Mouse (Mus musculus) left cerebral cortex, adult 6 months (tissue): ENCODE results near the gene Npepl1. TPM values are rescaled to one million over a fixed set of nuclear protein-coding genes. Genes with fewer than 3 reads are reported as not detected.

ENCODE experiments used
- long read RNA-seq, 2 experiments: library from polyadenylated mRNA; unstranded; transcript quantifications; one replicate each; pipeline ENCODE4 v2.0.0; 2019 to 2020
- polyA plus RNA-seq: library from polyadenylated mRNA; unstranded; fragments of <200 nt; fragmentation: Nextera tagmentation; gene quantifications from 2 replicates; pipeline ENCODE4 v1.2.3, GENCODE M21; 2021

Gene Npepl1
- polyA plus RNA-seq, result 3.0 and 8.1 TPM in 2 replicates
- long read RNA-seq, experiment 1, transcript Npepl1-201 (12 exons, 2,467 nt), result major isoform, 15 of 21 reads
- long read RNA-seq, experiment 1, partial matches to known transcripts, result 2 of 21 reads
- long read RNA-seq, experiment 1, other reads (novel, unspliced or antisense), result 4 of 21 reads
- long read RNA-seq, experiment 2, partial matches to known transcripts, result 1 of 3 reads
- long read RNA-seq, experiment 2, other reads (novel, unspliced or antisense), result 0 of 3 reads

DNA sequence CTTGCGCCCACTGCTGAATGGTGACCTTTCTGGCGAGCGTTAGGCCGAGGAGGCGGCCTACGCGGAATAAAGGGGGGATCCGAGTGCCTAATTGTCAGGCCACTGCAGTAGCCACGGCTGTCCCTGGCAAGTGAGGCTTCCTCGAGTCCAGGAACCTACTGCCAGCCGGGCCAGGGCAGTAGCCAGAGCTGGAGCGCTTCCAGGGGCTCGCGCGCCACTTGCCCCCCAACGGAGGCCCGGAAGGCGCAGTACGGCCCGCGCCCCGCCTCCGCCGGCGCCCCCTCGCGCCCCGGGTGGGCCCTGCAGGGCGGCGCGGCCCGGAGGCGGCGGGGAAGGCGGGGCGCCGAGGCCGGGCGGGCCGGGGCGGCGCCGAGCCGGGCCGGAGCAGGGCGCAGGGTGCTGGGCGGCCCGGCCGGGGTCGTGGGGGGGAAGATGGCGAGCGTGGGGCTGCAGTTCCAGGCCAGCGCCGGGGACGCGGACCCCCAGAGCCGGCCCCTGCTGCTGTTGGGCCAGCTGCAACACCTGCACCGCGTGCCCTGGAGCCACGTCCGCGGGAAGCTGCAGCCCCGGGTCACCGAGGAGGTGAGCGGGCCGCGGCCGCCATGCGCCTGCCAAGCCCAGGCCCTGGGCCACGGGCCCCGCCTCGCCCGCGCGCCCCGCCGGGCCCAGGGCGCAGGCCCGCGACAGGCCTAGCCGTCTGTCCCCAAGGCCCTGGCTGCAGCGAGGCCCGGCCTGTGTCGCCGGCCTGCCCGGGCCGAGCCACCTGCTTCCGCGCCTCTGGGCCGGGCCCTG, at the start of gene Npepl1:
TSS of gene Npepl1 (plus strand) at position 359 of the 792 bp plus-strand sequence.

DNA sequence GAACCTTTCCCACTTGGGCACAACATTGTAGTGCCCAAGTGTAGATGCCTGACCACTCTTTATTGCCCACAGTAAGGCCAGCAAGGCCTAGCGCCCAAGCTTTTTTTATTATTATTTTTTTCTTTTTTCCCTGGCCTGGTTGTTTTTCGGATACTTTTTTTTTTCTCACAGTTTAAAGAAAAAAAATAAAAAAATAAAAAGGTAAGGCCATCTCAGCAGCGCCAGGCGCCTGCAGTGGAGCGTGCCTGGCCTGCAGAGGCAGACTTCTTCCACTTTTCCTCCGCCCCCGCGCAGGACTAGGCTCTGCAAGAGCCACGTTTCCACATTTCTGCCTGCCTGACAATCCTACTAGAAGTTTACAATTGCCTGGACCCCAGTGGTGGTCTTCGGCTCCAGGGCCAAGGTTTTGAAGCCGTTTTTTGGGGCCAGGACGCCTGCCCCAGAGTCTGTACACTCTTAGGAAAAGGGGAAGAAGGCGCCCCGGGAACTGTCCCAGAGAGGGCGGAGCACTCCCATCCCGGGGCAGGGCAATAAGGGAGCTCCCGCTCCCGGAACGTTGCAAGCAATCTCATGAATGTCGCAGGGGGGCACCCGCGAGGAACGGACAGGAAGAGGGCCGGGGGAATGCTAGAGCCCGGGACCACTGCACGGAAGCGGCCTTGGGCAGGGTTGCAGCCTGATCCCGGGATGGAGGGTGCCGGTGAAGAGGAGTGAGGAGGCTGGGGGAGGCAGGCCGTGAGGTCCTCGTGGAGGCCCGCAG, 34.3 kb upstream of the Npepl1 start, which contains the start of gene Stx16:
TSS of gene Stx16 (plus strand) at position 636 of the 760 bp plus-strand sequence.

Other genes starting within 250 kb of the Npepl1 start
- 6.0 and 8.6 TPM in 2 replicates for gene Stx16, start 34.0 kb upstream of the Npepl1 start, polyA plus RNA-seq
- gene Gnas, start 174.0 kb downstream of the Npepl1 start, polyA plus RNA-seq, result 527 and 1,446 TPM in 2 replicates
- gene Gm20721, start 236.4 kb downstream of the Npepl1 start, polyA plus RNA-seq, result 2.5 and 5.9 TPM in 2 replicates